Mouse (Mus musculus): ENCODE results near the gene Spata2.

DNA sequence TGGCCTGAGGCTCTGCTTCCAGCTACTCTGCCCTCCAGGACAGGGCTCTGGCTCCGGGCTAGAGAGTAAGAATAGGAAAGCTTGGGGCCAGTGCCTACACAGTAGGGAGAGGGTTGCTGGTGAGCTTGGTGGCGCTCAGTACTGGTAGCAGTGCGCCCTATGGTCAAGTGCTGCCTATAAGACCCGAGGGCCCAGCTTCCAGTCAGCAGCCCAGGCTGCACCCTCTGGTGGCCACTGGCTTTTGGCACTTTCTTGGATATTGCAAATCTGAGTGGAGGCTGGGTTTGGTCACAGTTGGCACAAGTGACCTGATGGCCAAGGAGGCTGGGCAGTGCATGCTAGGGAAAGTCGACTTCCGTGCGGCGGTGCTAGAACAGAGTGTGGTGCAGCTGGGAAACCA is 42.0 kb downstream of the Spata2 start:
- TF ChIP-seq ZC3H11A (IDR thresholded peaks at IDR 0.05; ENCODE audit: borderline replicate concordance, low read depth, low read length), result no peak
- no peak for TF ChIP-seq CHD2 (IDR thresholded peaks at IDR 0.05; ENCODE audit: low read depth, low read length)
